Mouse (Mus musculus): Measurements from ENCODE around the gene Taldo1.
"Not testable (repeated sequence)": the region's sequence is repeated elsewhere in the genome, so short reads cannot be mapped to it uniquely, and the experiment has no call there.

Gene Taldo1

DNA sequence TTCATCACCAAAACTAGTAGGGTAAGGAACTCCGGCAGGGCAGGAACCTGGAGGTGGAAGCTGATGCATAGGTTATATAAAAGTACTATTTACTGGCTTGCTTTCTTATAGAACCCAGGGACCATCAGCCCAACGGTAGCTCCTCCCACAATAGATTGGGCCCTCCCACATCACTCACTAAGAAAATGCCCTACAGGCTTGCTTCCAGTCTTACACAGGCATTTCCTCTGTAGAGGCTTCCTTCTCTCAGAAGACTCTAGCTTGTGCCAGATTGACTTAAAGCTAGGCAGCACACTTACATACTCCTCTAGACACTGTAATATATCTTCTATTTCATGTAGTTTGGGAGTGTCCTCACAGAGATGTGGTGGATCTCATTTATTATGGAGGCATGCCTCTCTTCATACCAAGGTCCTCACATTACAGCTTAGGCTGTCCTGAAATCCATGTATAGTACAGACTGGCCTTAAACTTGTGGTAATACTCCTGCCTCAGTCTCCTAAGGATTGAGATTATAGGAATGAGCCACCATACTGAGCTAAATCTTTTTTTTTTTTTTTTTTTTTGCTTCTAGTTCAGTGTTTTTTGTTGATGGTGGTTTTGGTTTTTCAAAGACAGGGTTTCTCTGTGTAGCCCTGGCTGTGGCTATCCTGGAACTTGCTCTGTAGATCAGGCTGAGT, 4.1 kb upstream of the Taldo1 start:
- in situ Hi-C loops (cut with MboI, MseI), result no loop called here

DNA sequence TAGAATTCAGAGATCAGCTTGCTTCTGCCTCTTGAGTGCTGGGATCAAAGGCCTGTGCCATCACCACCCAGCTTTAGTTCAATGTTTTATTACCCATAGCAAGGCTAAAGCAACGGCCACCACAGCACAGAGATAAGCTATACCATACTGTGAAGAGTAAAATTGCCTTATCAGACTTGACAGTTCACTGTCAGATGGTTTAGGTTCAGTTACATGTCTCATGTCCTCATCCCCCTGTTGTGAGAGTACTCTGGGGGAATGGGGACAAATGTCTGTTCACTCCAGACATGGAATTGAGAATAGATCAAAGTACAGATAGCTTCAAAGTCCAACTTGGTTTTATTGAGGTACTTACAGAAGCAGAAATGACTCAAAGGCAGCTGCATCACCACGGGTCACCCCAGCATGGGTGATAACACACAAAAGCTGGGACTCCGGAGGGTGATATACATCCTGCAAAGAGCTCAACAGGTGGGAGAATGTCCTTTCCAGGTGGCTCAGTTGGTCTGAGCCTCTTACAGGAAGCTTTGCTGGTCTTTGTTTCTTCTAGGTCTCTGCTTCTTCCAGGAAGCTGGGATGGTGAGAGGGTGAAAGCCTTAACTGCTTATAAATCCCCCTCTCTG, 3.4 kb upstream of the Taldo1 start:
- in situ Hi-C loops (cut with MboI, MseI), result no loop called here

DNA sequence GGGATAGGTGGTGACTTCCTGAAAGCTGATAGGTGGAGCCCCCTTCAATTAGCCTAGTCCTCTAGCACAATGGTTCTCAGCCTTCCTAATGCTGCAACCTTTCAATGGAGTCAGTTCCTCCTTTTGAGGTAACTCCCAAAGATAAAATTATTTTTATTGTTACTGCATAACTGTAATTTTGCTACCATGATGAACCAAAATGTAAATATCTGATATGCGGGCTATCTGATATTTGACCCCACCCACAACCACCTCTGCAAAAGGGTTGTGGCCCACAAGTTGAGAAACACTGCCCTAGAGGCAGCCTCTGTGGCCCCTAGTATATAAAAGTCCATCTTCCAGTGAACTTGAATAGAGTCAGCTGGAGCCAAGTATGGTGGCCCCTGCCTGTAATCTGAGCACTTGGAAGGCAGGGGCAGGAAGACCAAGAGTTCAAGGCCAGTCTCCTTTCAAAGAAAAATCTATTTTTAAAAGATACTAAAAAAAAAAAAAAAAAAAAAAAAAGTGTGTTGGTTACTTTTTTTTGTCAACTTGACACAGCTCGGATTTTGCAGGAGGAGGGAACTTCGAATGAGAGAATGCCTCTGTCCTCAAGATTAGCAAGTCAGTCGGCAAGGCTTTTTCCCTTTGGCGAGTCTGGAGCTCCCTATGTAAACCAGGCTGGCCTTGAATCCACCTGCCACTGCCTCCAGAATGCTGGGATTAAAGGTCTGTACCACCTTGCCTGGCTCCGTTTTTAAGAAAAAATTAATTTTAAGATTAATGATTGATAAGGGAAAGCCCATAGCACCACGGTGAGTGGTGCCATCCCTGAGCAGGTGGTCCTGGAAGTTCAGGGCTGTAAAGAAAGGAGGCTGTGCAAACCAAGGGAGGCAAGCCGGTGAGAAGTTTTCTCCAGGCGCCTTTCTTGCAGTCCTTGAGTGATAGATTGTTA, 1.4 kb upstream of the Taldo1 start:
- in situ Hi-C loops (cut with MboI, MseI), result no loop called here

DNA sequence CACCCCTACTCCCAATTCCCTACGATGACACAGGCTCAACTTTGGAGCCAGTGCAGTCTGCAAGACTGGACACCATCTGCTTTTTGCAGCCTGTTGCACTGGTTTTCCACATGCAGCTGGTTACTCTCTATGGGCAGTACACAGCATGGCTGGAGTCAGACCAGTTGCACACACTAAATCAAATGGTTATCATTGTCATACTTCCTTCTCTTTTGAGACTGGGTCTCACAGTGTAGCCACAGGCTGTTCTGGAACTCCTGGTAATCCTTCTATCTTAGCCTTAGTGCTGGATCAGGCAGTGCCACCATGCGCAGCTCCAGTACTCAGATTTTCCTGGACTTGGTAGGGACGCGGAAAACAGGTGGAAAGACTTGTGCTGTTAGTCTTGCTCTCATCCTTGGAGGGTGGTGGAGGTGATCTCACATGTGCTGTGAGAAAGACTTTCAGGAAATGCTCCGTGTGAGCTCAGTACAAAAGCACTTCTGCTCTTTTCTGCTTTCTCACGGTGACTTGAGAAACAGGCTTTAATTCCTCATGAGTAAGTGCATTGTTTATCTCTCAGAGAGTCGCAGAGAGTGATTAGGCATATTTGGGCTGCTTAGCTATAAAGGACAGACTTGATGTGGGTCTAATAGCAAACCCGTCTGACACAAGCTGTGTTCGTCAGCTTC, 688 bp downstream of the Taldo1 start:
- in situ Hi-C loops (cut with MboI, MseI), result no loop called here

DNA sequence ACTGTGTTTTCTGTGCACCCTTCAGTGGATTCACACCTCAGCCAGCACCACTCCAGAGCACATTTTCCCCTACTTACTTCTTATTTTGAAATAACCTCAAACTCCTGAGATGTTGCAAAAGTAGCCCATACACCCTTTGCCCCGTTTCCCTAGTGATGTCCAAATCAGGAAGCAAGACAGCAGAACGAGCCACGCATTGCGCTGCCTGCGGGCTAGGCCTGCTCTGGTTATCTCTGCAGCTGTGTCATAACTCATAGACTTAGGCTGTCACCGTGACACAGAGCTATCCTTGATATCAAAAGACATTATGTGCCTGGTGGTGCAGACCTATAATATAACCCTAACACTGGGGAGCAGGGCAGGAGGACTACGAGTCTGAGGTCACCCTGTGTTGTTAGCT, 2.2 kb downstream of the Taldo1 start:
- in situ Hi-C loops (cut with MboI, MseI), result no loop called here

DNA sequence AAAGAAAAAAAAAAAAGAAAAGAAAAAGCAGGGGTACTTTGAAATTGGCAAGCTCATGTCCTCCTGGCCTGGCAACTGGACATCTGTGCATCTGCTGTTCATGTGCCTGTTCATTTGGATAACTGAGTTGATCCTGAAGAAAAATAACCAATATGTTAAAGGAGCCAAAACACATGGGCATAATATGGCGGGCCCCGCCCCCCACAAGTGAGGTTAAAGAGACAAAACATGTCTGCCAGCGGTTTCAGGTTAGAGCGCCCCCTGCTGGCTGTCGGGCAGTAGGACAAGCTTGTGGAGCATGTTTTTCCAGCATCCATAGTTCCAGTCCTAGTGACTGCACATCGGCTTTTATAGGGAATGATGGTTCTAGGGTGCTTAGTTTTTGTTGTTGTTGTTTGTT, 2.8 kb downstream of the Taldo1 start:
- in situ Hi-C loops (cut with MboI, MseI), result no loop called here

DNA sequence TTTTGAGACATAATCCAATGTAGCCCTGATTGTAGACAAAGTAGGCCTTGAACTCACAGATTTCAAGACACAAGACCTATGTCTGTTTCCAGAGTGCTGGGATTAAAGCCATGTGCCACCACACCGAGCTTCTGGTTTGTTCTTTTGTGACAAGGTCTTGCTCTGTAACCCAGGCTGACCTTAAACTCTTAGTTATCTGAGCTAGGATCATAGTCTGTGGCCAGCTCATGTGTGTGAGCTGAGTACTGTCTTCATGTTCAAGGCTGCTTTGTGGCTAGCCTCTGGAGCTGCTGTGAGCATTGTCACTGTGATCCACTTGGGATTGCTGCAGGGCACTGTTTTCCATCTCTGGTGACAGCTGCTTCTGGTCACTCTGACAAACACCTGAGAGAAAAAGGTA, 3.3 kb downstream of the Taldo1 start:
- in situ Hi-C loops (cut with MboI, MseI), result no loop called here

DNA sequence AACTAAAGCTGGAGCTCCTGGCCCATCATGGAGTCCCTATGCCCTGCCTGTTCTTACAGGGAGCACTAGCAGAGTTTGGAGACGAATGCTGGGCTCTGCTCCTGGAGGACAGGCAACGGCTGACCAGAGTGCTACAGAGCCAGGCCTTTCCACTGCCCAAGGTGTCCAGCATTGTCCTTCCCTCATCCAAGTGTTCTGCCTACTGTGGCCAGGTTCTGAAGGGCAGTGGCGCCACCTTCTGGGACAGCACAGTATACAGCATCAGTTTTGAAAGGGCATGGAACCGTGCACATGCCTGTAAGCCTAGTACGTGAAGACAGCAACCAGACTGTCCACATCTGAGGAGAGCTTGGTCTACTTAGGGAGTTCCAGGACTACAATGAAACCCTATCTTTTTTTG, 11.3 kb downstream of the Taldo1 start:
- in situ Hi-C loops (cut with MboI, MseI), result no loop called here

DNA sequence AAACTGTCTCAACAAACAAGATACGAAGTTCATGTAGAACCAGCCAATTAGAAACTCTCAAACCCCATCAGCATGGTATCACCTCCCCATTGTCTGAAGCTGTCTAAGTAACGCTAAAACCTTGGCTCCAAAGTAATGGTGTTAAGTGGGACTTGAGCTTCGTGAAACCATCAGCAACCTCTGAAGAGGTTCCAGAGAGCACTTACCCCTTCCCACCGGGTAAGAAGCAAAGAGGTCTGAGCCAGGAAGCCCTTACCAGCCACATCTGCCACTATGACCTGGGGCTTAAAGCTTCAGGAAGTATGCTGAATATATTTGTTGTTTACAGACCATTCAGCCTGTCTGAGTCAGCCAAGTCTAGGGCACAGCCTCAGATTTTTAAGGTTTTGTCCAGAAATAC, 13.5 kb downstream of the Taldo1 start:
- in situ Hi-C loops (cut with MboI, MseI), result no loop called here

DNA sequence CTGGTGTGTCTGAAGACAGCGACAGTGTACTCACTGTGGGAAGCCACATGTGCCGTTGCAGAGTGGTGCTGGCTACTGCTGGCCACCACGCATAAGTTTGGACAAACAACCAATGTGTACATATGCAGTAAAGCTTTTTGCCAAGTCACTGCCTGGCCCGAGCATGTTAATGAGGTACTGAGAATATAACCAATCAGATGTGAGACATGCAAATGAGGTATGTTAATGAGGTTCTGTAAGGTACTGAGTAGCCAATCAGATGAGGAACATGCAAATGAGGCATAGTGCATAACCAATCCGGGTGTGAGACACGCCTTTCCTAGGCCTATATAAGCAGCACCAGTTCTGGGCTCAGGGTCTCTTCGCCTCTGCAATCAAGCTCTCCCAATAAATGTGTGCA, 15.7 kb downstream of the Taldo1 start:
- in situ Hi-C loops (cut with MboI, MseI), result not testable (repeated sequence)

DNA sequence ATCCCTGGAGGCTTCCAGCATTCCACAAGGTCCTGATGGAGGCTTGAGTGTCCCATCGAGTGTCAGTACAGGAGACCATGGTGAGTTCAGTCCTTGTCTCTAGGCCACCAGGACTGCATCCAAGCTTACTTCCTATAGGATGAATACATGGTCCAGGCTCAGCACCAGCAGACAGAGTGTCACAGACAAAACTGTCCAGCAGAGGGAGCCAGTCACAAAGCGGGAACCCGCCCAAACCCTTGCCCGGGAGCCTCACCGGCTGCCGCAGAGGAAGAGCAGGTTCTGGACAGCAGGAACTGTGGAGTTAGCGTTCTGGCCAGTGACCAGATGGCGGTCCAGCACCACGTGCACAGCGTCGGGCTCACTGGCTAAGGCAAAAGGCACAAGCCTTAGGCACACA, 16.8 kb downstream of the Taldo1 start:
- in situ Hi-C loops (cut with MboI, MseI), result no loop called here

DNA sequence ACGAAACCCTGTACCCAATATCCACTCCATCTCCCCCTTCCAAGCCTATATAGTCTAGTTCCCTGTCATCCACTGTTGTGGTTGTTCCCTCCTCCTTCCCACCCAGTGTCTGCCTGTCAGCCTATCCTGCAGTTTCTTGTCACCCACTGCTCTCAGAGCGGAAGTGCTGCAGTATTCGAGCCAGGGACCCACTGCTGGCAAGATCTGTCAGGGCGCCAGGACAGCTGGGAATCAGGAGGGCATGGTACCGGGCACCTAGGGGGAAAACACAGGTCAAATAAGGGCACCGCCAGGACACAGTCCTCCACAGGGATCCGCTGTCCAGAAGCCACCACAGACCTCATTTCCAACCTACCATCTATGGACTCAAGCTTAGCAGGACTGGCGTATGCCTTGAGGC, 18.6 kb downstream of the Taldo1 start:
- in situ Hi-C loops (cut with MboI, MseI), result loop anchor here in 1 of 2 experiments (5.0 kb wide), 1 partner anchor 47 kb away; the partner anchor contains the start of gene Pnpla2

DNA sequence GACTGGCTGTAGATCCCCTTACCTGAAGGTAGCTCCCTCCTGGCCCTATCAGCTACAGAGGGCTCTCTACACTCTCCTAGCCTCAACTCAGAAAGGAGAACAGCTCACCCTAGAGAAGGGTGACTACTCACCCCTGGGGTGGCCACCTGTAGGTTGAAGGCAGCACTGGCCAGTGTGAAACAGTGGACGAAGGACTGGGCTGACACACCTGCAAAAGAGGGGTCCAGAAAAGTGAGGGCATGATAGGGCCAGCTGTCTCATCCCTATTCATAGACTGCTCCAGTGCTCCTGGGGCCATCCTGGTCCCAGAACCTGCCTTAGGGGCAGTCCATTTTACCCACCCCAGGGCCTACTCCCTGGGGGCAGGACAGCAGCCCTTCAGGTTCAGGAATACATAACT, 19.7 kb downstream of the Taldo1 start:
- in situ Hi-C loops (cut with MboI, MseI), result loop anchor here in 1 of 2 experiments (5.0 kb wide), 1 partner anchor 46 kb away; the partner anchor contains the start of gene Pnpla2

DNA sequence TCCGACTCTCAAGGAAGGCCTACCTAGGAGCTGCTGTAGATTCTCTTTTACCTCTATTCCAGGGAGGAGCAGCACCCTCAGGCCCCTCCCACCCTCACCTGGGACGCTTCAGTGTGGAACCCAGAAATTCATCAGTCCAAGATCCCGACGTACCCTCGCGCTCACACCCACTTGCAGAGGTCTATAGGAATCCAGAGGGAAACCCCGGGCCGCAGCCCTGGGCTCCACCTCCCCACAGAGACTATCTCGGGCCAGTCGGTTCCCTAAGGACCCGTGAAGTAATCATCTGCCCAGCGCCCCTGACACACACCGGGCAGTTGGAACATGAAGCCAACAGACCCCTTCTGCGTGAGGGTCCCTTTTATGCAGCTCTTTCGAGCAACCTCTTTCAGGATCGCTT, 21.3 kb downstream of the Taldo1 start:
- in situ Hi-C loops (cut with MboI, MseI), result loop anchor here in 1 of 2 experiments (5.0 kb wide), 1 partner anchor 44 kb away; the partner anchor contains the start of gene Pnpla2

DNA sequence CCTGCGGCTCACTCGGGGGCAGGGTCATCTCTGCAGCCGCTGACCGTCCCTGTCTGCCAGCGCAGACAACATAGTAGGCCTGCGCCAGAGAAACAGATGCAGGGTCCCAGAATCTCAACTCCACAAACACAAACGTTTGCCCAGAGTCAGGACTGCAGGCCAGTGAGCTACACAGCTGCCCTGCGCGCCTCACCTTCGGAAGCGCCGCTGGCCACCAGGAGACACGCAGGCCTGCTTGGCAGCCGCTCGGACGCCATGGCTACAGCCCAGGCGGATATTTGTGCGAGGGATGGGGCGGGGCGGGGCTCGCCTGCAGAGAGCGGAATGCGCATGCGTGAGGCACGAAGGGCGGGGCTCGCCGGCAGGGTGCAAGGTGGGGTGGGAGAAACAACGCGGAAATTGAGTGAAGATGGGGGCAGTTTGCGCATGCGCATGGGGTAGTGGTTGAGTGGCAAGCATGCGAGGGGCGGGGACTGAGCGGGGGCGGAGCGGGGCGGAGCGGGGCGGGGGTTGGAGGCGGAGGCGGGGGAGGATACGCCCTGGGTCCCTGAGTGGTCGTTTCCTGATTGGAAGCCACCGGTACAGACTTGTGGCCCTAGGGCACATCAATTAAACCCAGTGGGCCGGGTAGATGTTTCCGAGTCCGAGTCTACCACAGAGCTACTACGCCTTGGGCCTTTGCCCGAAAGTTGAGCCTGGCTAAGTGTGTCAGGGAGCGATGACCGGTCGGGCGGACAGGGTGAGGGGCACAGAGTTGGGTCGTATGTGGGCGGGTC, 22.0 kb downstream of the Taldo1 start, which contains the start of gene Gatd1:
TSS of gene Gatd1 (minus strand) at position 328 of the 776 bp plus-strand sequence.
- in situ Hi-C loops (cut with MboI, MseI), result loop anchor here in 1 of 2 experiments (5.0 kb wide), 1 partner anchor 43 kb away; the partner anchor contains the start of gene Pnpla2

DNA sequence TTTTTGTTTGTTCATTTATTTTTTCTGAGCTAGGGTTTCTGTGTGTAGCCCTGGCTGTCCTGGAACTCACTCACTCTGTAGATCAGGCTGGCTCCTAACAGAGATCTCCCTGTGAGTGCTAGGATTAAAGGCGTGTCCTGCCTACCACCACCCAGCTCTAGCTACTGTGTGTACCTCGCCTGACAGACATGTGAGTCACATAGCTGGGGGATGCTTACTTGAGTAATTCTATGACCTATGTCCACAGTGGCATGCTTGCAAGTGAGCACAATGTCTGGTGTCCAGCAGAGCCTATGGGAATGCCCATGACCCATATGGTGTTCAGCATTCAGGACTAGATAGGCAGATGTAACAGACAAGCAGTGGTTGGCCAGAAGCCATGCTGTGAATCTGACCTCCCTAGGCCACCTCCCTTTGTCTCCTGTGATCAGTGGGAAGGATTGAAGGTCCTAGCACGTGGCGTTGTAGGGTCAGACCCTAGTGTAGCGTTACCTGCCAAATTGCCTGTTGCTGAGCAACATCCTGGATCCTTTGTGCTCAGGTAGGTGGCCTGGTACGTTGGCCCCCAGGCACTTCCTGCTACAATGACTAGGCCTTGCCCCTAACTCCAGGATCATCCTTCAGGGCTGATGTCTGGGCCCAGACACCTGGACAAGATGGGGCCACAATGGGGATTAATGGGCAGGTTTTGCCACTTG, 24.3 kb downstream of the Taldo1 start:
- in situ Hi-C loops (cut with MboI, MseI), result no loop called here

DNA sequence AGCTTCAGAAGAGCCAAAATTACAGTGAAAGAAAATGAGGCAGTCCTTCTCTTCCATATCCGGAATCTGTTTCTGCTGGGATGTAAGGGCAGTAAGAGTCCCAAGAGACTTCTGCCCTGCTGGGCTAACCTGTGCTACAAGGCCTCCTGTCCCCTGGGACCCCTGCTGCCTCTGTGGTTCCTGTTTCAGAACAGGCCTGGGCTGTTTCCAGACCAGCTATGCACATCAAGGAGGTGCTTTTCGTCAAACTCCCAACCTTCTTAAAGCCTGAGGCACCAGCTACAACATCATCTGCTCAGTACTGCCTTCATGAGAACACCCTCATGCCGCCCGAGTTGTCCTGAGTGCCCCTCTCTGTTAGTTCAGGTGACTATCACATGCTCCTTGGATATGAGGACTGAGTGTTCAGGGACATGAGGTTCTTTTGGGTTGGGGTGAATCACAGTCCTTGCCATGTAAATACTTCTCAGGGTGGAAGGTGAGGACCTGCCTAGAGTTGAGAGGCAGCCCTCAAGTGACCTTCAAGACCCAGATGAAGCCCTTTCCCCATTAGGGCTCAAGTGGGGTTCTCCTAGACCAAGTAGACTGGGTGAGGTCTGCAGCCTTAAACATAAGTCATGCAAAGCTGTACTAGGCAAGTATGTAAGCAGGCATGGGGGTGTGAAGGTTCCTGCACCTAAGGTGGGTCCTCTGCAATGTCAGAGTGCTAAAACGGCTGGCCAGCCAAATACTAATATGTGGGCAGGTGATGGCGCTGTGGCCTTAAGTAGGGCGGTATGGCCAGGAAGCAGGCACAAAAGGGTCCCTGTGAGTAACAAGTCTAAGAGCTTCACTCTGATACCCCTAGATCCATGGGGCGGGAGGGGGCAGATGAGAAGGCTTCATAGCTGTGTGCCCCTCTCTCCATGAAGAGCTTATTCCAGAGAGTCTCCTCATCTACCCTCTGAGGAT, 26.0 kb downstream of the Taldo1 start:
- in situ Hi-C loops (cut with MboI, MseI), result no loop called here

DNA sequence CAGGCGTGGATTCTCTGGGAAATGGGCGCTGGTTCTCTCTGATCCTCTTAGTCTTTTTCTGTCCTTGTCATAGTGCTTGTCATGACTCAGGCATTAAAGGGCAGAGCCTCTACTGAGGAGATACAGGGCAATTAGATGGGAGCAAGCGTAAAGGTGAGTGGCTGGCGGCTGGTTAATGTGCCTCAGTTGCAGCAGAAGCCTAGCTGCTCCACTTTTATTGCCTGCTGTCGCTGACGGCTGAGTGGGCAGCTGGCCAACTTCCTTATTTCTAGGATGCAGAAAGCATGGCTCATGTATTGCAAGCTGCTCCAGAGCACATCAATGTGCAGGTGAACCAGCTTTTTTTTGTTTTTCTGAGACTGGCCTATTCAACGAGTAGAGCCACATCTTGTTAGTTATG, 27.0 kb downstream of the Taldo1 start:
- in situ Hi-C loops (cut with MboI, MseI), result no loop called here
